Mouse (Mus musculus) embryonic fibroblast, embryonic 13.5 days (primary cell): ENCODE measurements around the gene Pigc.

ENCODE experiments used
- CTCF ChIP-seq: IDR thresholded peaks from 2 replicates; pipeline ENCODE4 v1.5.1; 2011; ENCODE audit warnings: mild to moderate bottlenecking, control low read depth, low read length, moderate library complexity, borderline replicate concordance; ENCODE audit not compliant: insufficient read depth
- POLR2A ChIP-seq: IDR thresholded peaks from 2 replicates; pipeline ENCODE4 v1.6.1; 2011; ENCODE audit warnings: low read depth, mild to moderate bottlenecking, control low read depth, low read length, moderate library complexity

DNA sequence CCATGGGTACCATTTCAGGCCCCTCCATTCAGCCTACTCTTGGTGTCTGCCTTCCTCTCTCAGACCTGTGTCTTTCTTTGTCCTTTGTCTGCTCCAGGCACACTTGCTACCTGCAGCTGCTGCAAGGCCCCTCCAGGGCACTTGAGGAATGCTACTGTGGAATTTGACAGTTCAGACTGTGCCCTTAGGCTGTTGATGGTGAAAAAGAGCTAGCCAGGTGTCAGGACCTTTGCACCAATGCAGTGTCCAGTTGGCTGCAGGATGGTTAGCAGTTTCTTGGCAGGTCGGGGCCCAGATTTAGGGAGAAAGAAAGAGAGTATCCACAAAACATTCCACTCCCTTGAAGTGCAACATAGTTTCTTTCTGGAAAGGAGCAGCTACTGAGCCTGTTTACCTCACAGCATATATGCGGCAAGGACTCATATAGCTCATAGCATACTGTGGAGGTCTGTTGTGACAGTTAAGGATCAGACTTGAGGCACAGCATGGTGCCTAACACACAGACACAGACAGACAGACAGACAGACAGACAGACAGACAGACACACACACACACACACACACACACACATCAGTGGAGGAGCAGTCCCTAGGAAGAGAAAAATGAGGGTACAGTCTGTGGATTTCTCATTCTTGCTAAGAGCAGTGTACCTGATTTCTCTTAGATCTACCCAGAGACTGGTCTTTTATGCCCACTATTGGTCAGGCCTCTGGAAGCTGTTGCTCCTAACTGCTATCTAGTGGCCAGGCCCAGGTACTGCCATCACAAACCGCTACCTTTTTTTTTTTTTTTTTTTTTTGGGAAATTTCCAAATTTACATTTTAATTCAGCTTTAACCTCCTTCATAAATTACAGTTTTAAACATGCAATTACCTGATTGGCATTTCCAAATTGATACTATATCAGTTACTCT is 6.3 kb upstream of the Pigc start:
- TF ChIP-seq CTCF = peak; percentile 14; the same call in 1 of the 2 replicates
- no peak for TF ChIP-seq POLR2A
